Mouse (Mus musculus): ENCODE measurements at regions not wholly inside any gene's neighbourhood (a gene's known extent, or its start where the extent isn't known, plus 50 kb on each side); places are given as distances from the start of the nearest gene placed in this dataset.

- TF ChIP-seq CTCF (IDR thresholded peaks at IDR 0.05; ENCODE audit: control insufficient read depth, insufficient read depth, low read length): no peak
- no peak for TF ChIP-seq POLR2A (IDR thresholded peaks at IDR 0.05; ENCODE audit: borderline replicate concordance, control insufficient read depth, low read depth, low read length)
Measured at GRCm38 (mm10) chr11:48431316-48431715, 368.8 kb upstream of the Rack1 start.
